Mouse (Mus musculus) layer of hippocampus, adult 9-11 months (tissue): ENCODE results near the gene Rnf144b.
A peak's percentile ranks its signal among the peaks of the same experiment; 100 is the strongest.

Source experiments
- DNase-seq: peaks from one replicate; pipeline ENCODE4 v3.0.0; 2022

Rnf144b gene

GRCm38 (mm10) chr13:47183033-47183730, 60.7 kb downstream of the Rnf144b start:
- DNase-seq, result no peak

GRCm38 (mm10) chr13:47183771-47184170, 61.3 kb downstream of the Rnf144b start:
- no peak for DNase-seq

GRCm38 (mm10) chr13:47187836-47188235, 65.4 kb downstream of the Rnf144b start:
- DNase-seq, result no peak

- DNase-seq, result peak; percentile 81
Measured at GRCm38 (mm10) chr13:47189971-47190370, 67.5 kb downstream of the Rnf144b start.

GRCm38 (mm10) chr13:47192200-47192599, 69.7 kb downstream of the Rnf144b start:
- DNase-seq, result no peak

- DNase-seq, result no peak
Measured at GRCm38 (mm10) chr13:47192771-47193170, 70.3 kb downstream of the Rnf144b start.

GRCm38 (mm10) chr13:47193326-47194153, 71.1 kb downstream of the Rnf144b start:
- DNase-seq, result peak; percentile 73

GRCm38 (mm10) chr13:47194695-47195094, 72.2 kb downstream of the Rnf144b start:
- DNase-seq, result no peak

GRCm38 (mm10) chr13:47195491-47195890, 73.0 kb downstream of the Rnf144b start:
- no peak for DNase-seq

GRCm38 (mm10) chr13:47200011-47200670, 77.7 kb downstream of the Rnf144b start:
- no peak for DNase-seq

GRCm38 (mm10) chr13:47201962-47202624, 79.6 kb downstream of the Rnf144b start:
- no peak for DNase-seq

- DNase-seq, result no peak
Measured at GRCm38 (mm10) chr13:47210496-47210895, 88.0 kb downstream of the Rnf144b start.

- DNase-seq, result no peak
Measured at GRCm38 (mm10) chr13:47210992-47211391, 88.5 kb downstream of the Rnf144b start.

GRCm38 (mm10) chr13:47211581-47211980, 89.1 kb downstream of the Rnf144b start:
- no peak for DNase-seq

GRCm38 (mm10) chr13:47213817-47214216, 91.4 kb downstream of the Rnf144b start:
- no peak for DNase-seq

- peak; percentile 56 for DNase-seq
Measured at GRCm38 (mm10) chr13:47214895-47215294, 92.4 kb downstream of the Rnf144b start.

GRCm38 (mm10) chr13:47215815-47216585, 93.5 kb downstream of the Rnf144b start:
- no peak for DNase-seq

- no peak for DNase-seq
Measured at GRCm38 (mm10) chr13:47217107-47217571, 94.7 kb downstream of the Rnf144b start.

- no peak for DNase-seq
Measured at GRCm38 (mm10) chr13:47218351-47218750, 95.9 kb downstream of the Rnf144b start.

- DNase-seq, result no peak
Measured at GRCm38 (mm10) chr13:47220426-47220825, 98.0 kb downstream of the Rnf144b start.

- peak; percentile 55 for DNase-seq
Measured at GRCm38 (mm10) chr13:47223576-47224538, 101.4 kb downstream of the Rnf144b start.
